Mouse (Mus musculus): ENCODE data around the gene Gm37240. TPM values are rescaled to one million over a fixed set of nuclear protein-coding genes. Genes with fewer than 3 reads are reported as not detected.

Gm37240 gene
- polyA plus RNA-seq, 1 experiment from 2014 or later: 3.2 TPM

- H3K9ac ChIP-seq (replicated peaks; ENCODE audit: low read length): no peak overlapping the region
- ATAC-seq (replicated peaks; ENCODE audit: insufficient number of reproducible peaks, low FRiP score, low TSS enrichment, low read depth) (no peak), DNase-seq (ENCODE audit: low spot score) (no peak)
- no peaks in the 10 kb centered on the region for H3K27me3 ChIP-seq (ENCODE audit: control insufficient read depth, insufficient read depth, low read length)
- no peak overlapping the region for H3K4me3 ChIP-seq (ENCODE audit: low read depth, low read length)
- H3K4me1 ChIP-seq (ENCODE audit: control insufficient read depth, insufficient read depth, low read length): no peaks in the 10 kb centered on the region
- no peak overlapping the region for H3K27ac ChIP-seq (replicated peaks; ENCODE audit: low read depth, low read length)
- no peak overlapping the region for H3K4me2 ChIP-seq (ENCODE audit: low read depth, low read length)
- WGBS: 88% methylated on average over 6 of the region's 6 CpGs
- no peaks in the 10 kb centered on the region for H3K9me3 ChIP-seq (replicated peaks; ENCODE audit: control insufficient read depth, low read length)
- no peaks in the 10 kb centered on the region for H3K36me3 ChIP-seq (replicated peaks; ENCODE audit: control insufficient read depth, insufficient read depth, low read depth, low read length)
These were observed 33.2 kb downstream of the Gm37240 start for GRCm38 (mm10) chr3:85854143-85854542.

DNA sequence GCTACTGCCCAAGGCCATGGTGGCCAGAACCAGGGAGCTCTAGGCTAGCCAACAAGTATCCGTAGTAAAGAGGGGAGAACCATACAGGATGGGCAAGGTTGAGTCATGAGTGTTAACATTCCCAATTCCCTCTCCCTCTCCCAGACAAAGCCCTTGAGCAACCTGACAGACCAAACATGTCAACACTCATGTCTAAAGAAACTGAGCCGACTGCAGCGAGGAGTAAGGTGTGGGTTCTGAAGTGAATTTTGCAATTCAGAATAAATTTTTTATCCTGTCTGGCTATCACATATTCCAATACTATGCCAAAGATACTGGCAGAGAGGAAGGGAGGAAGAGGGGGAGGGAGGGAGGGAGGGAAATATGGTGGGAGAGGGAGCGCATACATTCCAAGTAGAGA, 33.6 kb downstream of the Gm37240 start:
- no peak for ATAC-seq (replicated peaks; ENCODE audit: insufficient number of reproducible peaks, low FRiP score, low TSS enrichment, low read depth)
- Histone ChIP-seq H3K27me3 (ENCODE audit: control insufficient read depth, insufficient read depth, low read length) (no peaks in the 10 kb centered on the region), H3K9ac (replicated peaks; ENCODE audit: low read length) (no peak overlapping the region), H3K9me3 (replicated peaks; ENCODE audit: control insufficient read depth, low read length) (no peaks in the 10 kb centered on the region), H3K4me2 (ENCODE audit: low read depth, low read length) (no peak overlapping the region), H3K4me3 (ENCODE audit: low read depth, low read length) (no peak overlapping the region), H3K4me1 (ENCODE audit: control insufficient read depth, insufficient read depth, low read length) (no peaks in the 10 kb centered on the region), H3K27ac (replicated peaks; ENCODE audit: low read depth, low read length) (no peak overlapping the region), H3K36me3 (replicated peaks; ENCODE audit: control insufficient read depth, insufficient read depth, low read depth, low read length) (no peaks in the 10 kb centered on the region)
- no peak for DNase-seq (ENCODE audit: low spot score)
- WGBS: 82% methylated on average over 4 of the region's 4 CpGs

DNA sequence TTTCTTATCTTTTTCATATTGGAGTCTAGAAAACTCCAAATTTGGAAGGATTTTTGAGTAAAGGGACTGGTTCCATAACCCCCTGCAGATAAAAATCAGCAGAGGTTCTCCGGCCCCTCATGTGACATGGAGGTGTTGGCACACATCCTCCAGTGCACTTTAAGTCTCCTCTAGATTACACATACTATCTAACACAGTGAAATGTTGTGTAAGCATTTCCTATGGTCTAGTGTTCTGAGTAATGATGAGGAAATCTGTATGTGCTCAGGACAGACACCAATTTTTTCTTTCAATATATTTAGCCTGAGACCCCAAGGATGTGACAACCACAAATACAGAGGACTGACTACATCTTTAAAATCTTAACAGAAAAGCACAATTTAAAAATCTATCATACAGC, 37.2 kb downstream of the Gm37240 start:
- Histone ChIP-seq H3K4me3 (ENCODE audit: low read depth, low read length) (no peak overlapping the region), H3K27me3 (ENCODE audit: control insufficient read depth, insufficient read depth, low read length) (no peaks in the 10 kb centered on the region), H3K27ac (replicated peaks; ENCODE audit: low read depth, low read length) (no peak overlapping the region), H3K36me3 (replicated peaks; ENCODE audit: control insufficient read depth, insufficient read depth, low read depth, low read length) (no peaks in the 10 kb centered on the region), H3K9ac (replicated peaks; ENCODE audit: low read length) (no peak overlapping the region), H3K4me2 (ENCODE audit: low read depth, low read length) (no peak overlapping the region), H3K9me3 (replicated peaks; ENCODE audit: control insufficient read depth, low read length) (no peaks in the 10 kb centered on the region), H3K4me1 (ENCODE audit: control insufficient read depth, insufficient read depth, low read length) (no peaks in the 10 kb centered on the region)
- WGBS: 90% methylated on average over 1 of the region's 1 CpGs
- no peak for DNase-seq (ENCODE audit: low spot score)
- ATAC-seq (replicated peaks; ENCODE audit: insufficient number of reproducible peaks, low FRiP score, low TSS enrichment, low read depth): no peak

GRCm38 (mm10) chr3:85846316-85846715, 41.0 kb downstream of the Gm37240 start:
- Histone ChIP-seq H3K4me2 (ENCODE audit: low read depth, low read length) (no peak overlapping the region), H3K9ac (replicated peaks; ENCODE audit: low read length) (no peak overlapping the region), H3K4me3 (ENCODE audit: low read depth, low read length) (no peak overlapping the region), H3K36me3 (replicated peaks; ENCODE audit: control insufficient read depth, insufficient read depth, low read depth, low read length) (no peaks in the 10 kb centered on the region), H3K27ac (replicated peaks; ENCODE audit: low read depth, low read length) (no peak overlapping the region), H3K9me3 (replicated peaks; ENCODE audit: control insufficient read depth, low read length) (no peaks in the 10 kb centered on the region), H3K27me3 (ENCODE audit: control insufficient read depth, insufficient read depth, low read length) (no peaks in the 10 kb centered on the region), H3K4me1 (ENCODE audit: control insufficient read depth, insufficient read depth, low read length) (no peaks in the 10 kb centered on the region; the same call in 1 of the 2 replicates)
- DNase-seq (ENCODE audit: low spot score): no peak
- 77% methylated on average over 1 of the region's 1 CpGs for WGBS
- ATAC-seq (replicated peaks; ENCODE audit: insufficient number of reproducible peaks, low FRiP score, low TSS enrichment, low read depth): no peak

- H3K9me3 ChIP-seq (replicated peaks; ENCODE audit: control insufficient read depth, low read length): no peaks in the 10 kb centered on the region
- ATAC-seq (replicated peaks; ENCODE audit: insufficient number of reproducible peaks, low FRiP score, low TSS enrichment, low read depth): no peak
These were observed 42.0 kb downstream of the Gm37240 start for GRCm38 (mm10) chr3:85845341-85845740.

DNA sequence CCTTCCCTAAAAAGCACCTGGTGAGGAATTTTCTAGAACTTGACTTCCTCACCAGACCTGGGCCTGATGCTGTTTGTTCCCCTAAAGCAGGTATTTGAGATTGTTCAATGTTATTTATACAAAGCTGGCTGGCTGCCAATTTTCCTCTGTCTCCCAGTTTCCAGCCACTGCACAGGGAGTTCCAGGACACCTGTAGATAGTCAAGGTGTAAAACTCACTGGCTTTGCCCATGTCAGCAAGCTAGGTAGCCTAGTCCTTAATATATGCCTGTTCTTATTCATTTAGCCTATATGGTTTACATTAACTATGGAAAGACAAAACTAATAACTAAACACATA, 44.5 kb downstream of the Gm37240 start:
- no peak overlapping the region for H3K9ac ChIP-seq (replicated peaks; ENCODE audit: low read length)

More at GRCm38 (mm10) chr3:85845341-85845740, 42.0 kb downstream of the Gm37240 start:
- H3K27me3 ChIP-seq (ENCODE audit: control insufficient read depth, insufficient read depth, low read length): no peaks in the 10 kb centered on the region
- WGBS: 80% methylated on average over 6 of the region's 6 CpGs
- H3K4me2 ChIP-seq (ENCODE audit: low read depth, low read length): no peak overlapping the region
- no peak overlapping the region for H3K9ac ChIP-seq (replicated peaks; ENCODE audit: low read length)
- DNase-seq (ENCODE audit: low spot score): no peak
- H3K4me1 ChIP-seq (ENCODE audit: control insufficient read depth, insufficient read depth, low read length): no peaks in the 10 kb centered on the region; the same call in 1 of the 2 replicates
- H3K27ac ChIP-seq (replicated peaks; ENCODE audit: low read depth, low read length): no peak overlapping the region
- H3K4me3 ChIP-seq (ENCODE audit: low read depth, low read length): no peak overlapping the region
- H3K36me3 ChIP-seq (replicated peaks; ENCODE audit: control insufficient read depth, insufficient read depth, low read depth, low read length): no peaks in the 10 kb centered on the region

DNA sequence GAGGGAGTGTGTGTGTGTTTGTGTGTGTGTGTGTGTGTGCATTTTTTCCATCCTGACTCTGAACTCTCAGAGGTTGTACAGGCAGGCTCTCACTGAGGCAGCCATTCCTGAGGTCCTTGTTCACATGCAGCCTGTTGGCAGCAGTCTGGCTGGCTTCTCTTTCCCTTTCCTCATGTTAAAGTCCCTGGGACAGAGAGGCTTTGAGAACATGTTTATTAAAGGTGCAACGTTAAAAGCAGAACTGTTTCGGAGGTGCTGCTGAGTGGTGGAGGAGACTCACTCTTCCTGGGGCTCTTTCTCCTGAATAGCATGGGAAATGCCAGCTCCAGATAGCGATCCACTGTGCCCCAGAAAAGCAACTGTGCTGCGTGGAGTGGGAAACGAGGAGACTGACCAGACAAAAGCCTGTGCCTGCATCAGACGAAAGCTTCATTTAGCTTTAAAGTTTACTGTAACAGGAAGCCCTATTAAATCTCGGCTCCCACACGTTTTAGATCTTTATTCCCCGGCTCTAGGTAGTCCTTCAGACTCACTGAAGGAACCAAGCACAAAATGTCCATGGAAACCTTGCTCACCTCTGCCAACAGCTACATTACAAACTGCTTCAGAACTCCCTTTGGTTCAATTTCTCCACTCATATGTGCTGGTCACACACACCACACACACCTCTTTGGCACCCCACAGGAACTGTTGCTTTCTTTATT, 45.0 kb downstream of the Gm37240 start:
- Histone ChIP-seq H3K9ac (replicated peaks; ENCODE audit: low read length) (peak overlapping the region; percentile 13; the same call in 1 of the 2 replicates), H3K27me3 (ENCODE audit: control insufficient read depth, insufficient read depth, low read length) (no peaks in the 10 kb centered on the region), H3K4me1 (ENCODE audit: control insufficient read depth, insufficient read depth, low read length) (no peaks in the 10 kb centered on the region; the same call in 1 of the 2 replicates), H3K9me3 (replicated peaks; ENCODE audit: control insufficient read depth, low read length) (no peaks in the 10 kb centered on the region), H3K27ac (replicated peaks; ENCODE audit: low read depth, low read length) (no peak overlapping the region), H3K36me3 (replicated peaks; ENCODE audit: control insufficient read depth, insufficient read depth, low read depth, low read length) (no peaks in the 10 kb centered on the region), H3K4me3 (ENCODE audit: low read depth, low read length) (no peak overlapping the region), H3K4me2 (ENCODE audit: low read depth, low read length) (no peak overlapping the region)
- no peak for ATAC-seq (replicated peaks; ENCODE audit: insufficient number of reproducible peaks, low FRiP score, low TSS enrichment, low read depth)
- DNase-seq (ENCODE audit: low spot score): no peak
- WGBS: 40% methylated on average over 9 of the region's 9 CpGs

More for the DNA sequence above, 44.5 kb downstream of the Gm37240 start:
- Histone ChIP-seq H3K4me2 (ENCODE audit: low read depth, low read length) (no peak overlapping the region), H3K27ac (replicated peaks; ENCODE audit: low read depth, low read length) (no peak overlapping the region), H3K4me1 (ENCODE audit: control insufficient read depth, insufficient read depth, low read length) (no peaks in the 10 kb centered on the region; the same call in 1 of the 2 replicates), H3K36me3 (replicated peaks; ENCODE audit: control insufficient read depth, insufficient read depth, low read depth, low read length) (no peaks in the 10 kb centered on the region), H3K4me3 (ENCODE audit: low read depth, low read length) (no peak overlapping the region), H3K9me3 (replicated peaks; ENCODE audit: control insufficient read depth, low read length) (no peaks in the 10 kb centered on the region), H3K27me3 (ENCODE audit: control insufficient read depth, insufficient read depth, low read length) (no peaks in the 10 kb centered on the region)
- ATAC-seq (replicated peaks; ENCODE audit: insufficient number of reproducible peaks, low FRiP score, low TSS enrichment, low read depth) (no peak), DNase-seq (ENCODE audit: low spot score) (no peak)

DNA sequence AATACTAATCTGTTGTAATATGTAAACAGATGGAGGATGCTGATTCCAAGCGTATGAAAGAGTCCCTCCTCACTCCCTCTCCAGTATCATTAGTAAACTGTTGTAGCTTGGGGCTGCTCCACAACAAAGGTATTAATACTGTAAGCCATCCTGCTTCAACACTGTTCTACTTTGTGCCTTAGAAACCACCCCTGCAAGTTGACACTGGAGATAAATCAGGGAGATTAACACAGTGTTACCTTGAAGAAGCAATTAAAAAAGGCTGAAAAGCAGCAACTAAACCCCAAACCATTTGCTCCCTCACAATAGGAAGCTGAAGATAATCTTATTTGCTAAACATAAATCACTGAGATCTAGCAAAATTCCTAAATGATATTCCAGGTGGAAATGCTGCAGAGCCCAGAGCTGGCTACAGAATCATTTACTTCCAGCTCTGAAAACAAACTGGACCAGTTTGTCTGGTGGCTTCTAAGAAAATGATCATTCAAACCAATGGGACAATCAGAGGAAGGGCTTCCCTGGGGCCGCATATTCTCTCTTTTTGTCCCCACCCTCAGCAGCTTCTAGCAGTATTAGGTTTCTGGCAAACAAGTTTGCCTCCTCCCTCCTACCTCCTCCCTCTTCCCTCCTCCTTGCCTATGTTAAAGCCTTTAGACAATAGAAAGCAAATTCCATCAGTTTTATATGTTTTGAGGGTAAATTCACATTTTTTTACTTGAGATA, 45.7 kb downstream of the Gm37240 start:
- Histone ChIP-seq H3K27me3 (ENCODE audit: control insufficient read depth, insufficient read depth, low read length) (no peaks in the 10 kb centered on the region), H3K9me3 (replicated peaks; ENCODE audit: control insufficient read depth, low read length) (no peaks in the 10 kb centered on the region), H3K4me2 (ENCODE audit: low read depth, low read length) (no peak overlapping the region), H3K4me3 (ENCODE audit: low read depth, low read length) (no peak overlapping the region), H3K9ac (replicated peaks; ENCODE audit: low read length) (no peak overlapping the region), H3K27ac (replicated peaks; ENCODE audit: low read depth, low read length) (no peak overlapping the region), H3K4me1 (ENCODE audit: control insufficient read depth, insufficient read depth, low read length) (no peaks in the 10 kb centered on the region; the same call in 1 of the 2 replicates), H3K36me3 (replicated peaks; ENCODE audit: control insufficient read depth, insufficient read depth, low read depth, low read length) (no peaks in the 10 kb centered on the region)
- no peak for ATAC-seq (replicated peaks; ENCODE audit: insufficient number of reproducible peaks, low FRiP score, low TSS enrichment, low read depth)
- WGBS: 46% methylated on average over 2 of the region's 2 CpGs
- DNase-seq (ENCODE audit: low spot score): peak; percentile 49
